Mouse (Mus musculus): ENCODE results near the gene Cdh26. TPM values are rescaled to one million over a fixed set of nuclear protein-coding genes. Genes with fewer than 3 reads are reported as not detected.

Cdh26 gene
- polyA plus RNA-seq, 1 experiment from 2014 or later = 0.13 TPM

DNA sequence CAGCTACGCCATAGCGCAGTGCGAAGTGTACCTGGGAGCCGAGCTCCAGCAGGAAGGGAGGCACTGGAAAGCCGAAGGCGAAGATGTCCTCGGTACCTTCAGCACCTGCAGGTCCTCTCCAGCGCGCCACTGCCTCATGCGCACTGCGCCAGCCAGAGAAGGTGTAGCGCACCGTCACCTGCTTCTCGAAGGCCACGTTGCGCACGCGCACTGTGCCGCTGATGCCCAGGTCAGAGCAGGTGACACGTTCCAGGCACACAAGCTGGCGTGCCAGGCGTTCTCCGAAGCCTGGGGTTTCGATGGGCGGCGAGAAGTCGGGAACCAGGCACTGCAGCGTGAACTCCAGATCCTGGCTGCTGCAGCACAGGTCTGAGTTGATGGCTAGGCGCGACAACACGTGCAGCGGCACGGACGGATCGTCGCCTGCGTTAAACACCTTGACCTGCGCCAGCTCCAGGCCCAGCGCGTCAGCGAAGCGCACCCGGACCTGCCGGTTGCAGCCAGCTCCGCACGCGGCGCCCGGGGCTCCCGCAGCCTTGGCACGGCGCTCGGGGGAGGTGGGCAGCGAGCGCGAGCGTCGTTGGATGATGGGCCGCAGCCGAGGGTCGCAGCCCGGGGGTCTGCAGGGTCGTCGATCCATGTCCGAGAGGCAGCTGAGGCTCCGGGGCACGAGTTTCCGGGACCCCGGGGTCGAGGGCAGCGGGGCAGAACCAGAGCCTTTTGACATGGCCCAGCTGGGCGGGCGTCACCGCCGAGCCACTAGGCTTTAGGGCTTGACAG lies 16.7 kb upstream of the Cdh26 start:
- Histone ChIP-seq H3K4me3 (ENCODE audit: low read depth, low read length) (peak overlapping the region; percentile 61), H3K36me3 (replicated peaks; ENCODE audit: insufficient read depth, low read length) (no peaks in the 10 kb centered on the region), H3K9me3 (ENCODE audit: low read length) (no peaks in the 10 kb centered on the region), H3K27me3 (ENCODE audit: insufficient read depth, low read length) (peaks cover 26% of the 10 kb centered on the region), H3K4me2 (ENCODE audit: low read depth, low read length) (peak overlapping the region; percentile 85), H3K9ac (replicated peaks) (peak overlapping the region; percentile 57), H3K4me1 (ENCODE audit: insufficient read depth) (peaks cover 14% of the 10 kb centered on the region), H3K27ac (ENCODE audit: low read depth) (peak overlapping the region; percentile 76)
- TF ChIP-seq EP300 (IDR thresholded peaks at IDR 0.05; ENCODE audit: low read depth) = no peak
- no peak for TF ChIP-seq CTCF (IDR thresholded peaks at IDR 0.05; ENCODE audit: low read depth)
- DNase-seq (no peak), ATAC-seq (no peak)
- WGBS (ENCODE audit: insufficient replicate concordance) = 15% methylated on average over 72 of the region's 75 CpGs

DNA sequence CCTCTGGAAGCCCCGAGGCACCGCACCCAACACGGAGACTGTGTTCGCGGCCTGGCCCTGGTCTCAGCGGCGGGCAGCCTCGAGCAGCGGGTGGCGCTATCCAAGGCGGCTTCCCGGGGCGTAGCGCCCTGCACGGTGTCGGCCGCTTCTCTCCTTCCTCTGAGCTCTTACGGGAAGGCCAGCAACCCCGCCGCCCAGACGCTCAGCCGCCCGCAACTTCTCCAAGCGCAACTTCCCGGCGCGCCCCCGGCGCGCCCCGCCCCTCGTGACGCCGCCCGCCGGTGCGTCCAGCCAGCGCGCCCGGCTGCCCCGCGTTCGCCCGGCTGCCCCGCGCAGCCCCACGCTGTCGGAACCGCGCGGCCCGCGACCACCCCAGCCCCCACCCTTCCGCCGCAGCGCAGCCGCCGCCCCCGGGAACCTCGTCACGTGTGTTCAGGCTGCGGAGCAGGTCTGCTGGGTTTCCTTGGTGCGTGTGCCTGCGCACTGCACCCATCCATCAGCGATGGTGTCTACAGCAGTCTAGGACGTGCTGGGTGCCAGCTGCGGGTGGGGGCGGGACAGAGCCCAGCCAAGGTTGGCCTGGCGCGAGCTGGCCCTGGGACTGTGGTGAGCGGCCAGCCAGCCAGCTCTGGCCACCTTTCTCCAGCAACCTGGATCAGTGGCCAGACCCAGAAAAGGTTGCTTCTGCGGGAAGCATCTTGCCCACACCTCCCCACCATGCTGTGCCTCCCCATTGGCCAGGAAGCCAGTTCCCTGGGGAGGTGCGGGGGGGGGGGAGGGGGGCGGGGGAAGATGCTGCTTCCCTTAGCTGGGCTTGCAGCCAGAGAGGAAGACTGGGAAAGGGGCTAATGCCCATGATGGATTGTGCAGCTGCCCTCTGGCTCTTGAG lies 15.8 kb upstream of the Cdh26 start, which contains the start of the genes Ppp1r3d and Fam217b:
Gene Ppp1r3d, minus strand, starts transcription at position 212 of the 889 bp plus-strand sequence.
Gene Fam217b, plus strand, starts transcription at position 264 of the 889 bp plus-strand sequence.
- H3K9ac ChIP-seq (replicated peaks) = peak within 1 kb of the TSS; percentile 57
- peaks cover 14% of the 10 kb centered on the region for H3K4me1 ChIP-seq (ENCODE audit: insufficient read depth)
- H3K4me3 ChIP-seq (ENCODE audit: low read depth, low read length) = peak within 1 kb of the TSS; percentile 61
- under 1% methylated on average over 65 of the region's 74 CpGs for WGBS (ENCODE audit: insufficient replicate concordance)
- TF ChIP-seq CTCF (IDR thresholded peaks at IDR 0.05; ENCODE audit: low read depth) = no peak; the same call in 1 of the 2 replicates
- TF ChIP-seq EP300 (IDR thresholded peaks at IDR 0.05; ENCODE audit: low read depth) = no peak
- ATAC-seq (peak; percentile 66), DNase-seq (peak; percentile 70)
- peaks cover 26% of the 10 kb centered on the region for H3K27me3 ChIP-seq (ENCODE audit: insufficient read depth, low read length)
- H3K9me3 ChIP-seq (ENCODE audit: low read length) = no peaks in the 10 kb centered on the region
- H3K27ac ChIP-seq (ENCODE audit: low read depth) = peak within 1 kb of the TSS; percentile 76
- no peaks in the 10 kb centered on the region for H3K36me3 ChIP-seq (replicated peaks; ENCODE audit: insufficient read depth, low read length)
- peak within 1 kb of the TSS; percentile 85 for H3K4me2 ChIP-seq (ENCODE audit: low read depth, low read length)

GRCm38 (mm10) chr2:178415150-178415448 lies 15.2 kb upstream of the Cdh26 start:
- H3K4me3 ChIP-seq (ENCODE audit: low read depth, low read length) = peak overlapping the region; percentile 61
- peaks cover 26% of the 10 kb centered on the region for H3K27me3 ChIP-seq (ENCODE audit: insufficient read depth, low read length)
- WGBS (ENCODE audit: insufficient replicate concordance) = 33% methylated on average over 3 of the region's 3 CpGs
- peak overlapping the region; percentile 85 for H3K4me2 ChIP-seq (ENCODE audit: low read depth, low read length)
- H3K9ac ChIP-seq (replicated peaks) = no peak overlapping the region
- H3K4me1 ChIP-seq (ENCODE audit: insufficient read depth) = peaks cover 14% of the 10 kb centered on the region
- TF ChIP-seq CTCF (IDR thresholded peaks at IDR 0.05; ENCODE audit: low read depth) = no peak
- no peak for TF ChIP-seq EP300 (IDR thresholded peaks at IDR 0.05; ENCODE audit: low read depth)
- ATAC-seq (no peak), DNase-seq (no peak)
- no peaks in the 10 kb centered on the region for H3K9me3 ChIP-seq (ENCODE audit: low read length)
- H3K36me3 ChIP-seq (replicated peaks; ENCODE audit: insufficient read depth, low read length) = no peaks in the 10 kb centered on the region
- no peak overlapping the region for H3K27ac ChIP-seq (ENCODE audit: low read depth)

- H3K9ac ChIP-seq (replicated peaks) = no peak overlapping the region
- 0 out of 2 replicates have a peak overlapping the region, but pooled peaks have one; percentile 19 for H3K4me3 ChIP-seq (ENCODE audit: low read depth, low read length)
- H3K27ac ChIP-seq (ENCODE audit: low read depth) = peak overlapping the region; percentile 57
- no peaks in the 10 kb centered on the region for H3K36me3 ChIP-seq (replicated peaks; ENCODE audit: insufficient read depth, low read length)
- 35% methylated on average over 13 of the region's 13 CpGs for WGBS (ENCODE audit: insufficient replicate concordance)
- H3K27me3 ChIP-seq (ENCODE audit: insufficient read depth, low read length) = peaks cover 24% of the 10 kb centered on the region
- no peak for TF ChIP-seq CTCF (IDR thresholded peaks at IDR 0.05; ENCODE audit: low read depth)
- peak; percentile 53; the same call in 1 of the 2 replicates for TF ChIP-seq EP300 (IDR thresholded peaks at IDR 0.05; ENCODE audit: low read depth)
- ATAC-seq = peak; percentile 53
- DNase-seq = peak; percentile 42
- peaks cover 14% of the 10 kb centered on the region for H3K4me1 ChIP-seq (ENCODE audit: insufficient read depth)
- peak overlapping the region; percentile 85 for H3K4me2 ChIP-seq (ENCODE audit: low read depth, low read length)
- H3K9me3 ChIP-seq (ENCODE audit: low read length) = no peaks in the 10 kb centered on the region
Observed at GRCm38 (mm10) chr2:178416427-178416826, 13.9 kb upstream of the Cdh26 start.

DNA sequence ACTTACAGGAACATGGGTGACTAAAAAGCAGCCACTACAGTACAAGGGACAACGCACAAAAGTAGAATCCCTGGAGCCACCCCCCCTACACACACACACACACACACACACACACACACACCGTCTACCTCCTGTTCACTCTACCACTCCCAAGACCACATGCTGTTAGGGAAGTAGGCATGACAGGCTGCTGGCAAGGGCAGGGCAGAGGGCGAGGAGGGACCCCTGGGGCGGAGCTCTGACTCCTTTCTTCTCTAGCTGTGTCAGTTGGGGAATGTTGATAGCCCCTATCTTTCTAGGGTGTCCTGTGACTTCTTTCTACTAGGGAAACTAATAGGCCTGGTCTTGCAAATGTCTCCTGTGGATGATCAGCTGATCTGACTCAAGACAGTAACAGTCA lies 13.4 kb upstream of the Cdh26 start:
- TF ChIP-seq CTCF (IDR thresholded peaks at IDR 0.05; ENCODE audit: low read depth) = no peak
- no peak for TF ChIP-seq EP300 (IDR thresholded peaks at IDR 0.05; ENCODE audit: low read depth)
- Histone ChIP-seq H3K9ac (replicated peaks) (no peak overlapping the region), H3K9me3 (ENCODE audit: low read length) (no peaks in the 10 kb centered on the region), H3K36me3 (replicated peaks; ENCODE audit: insufficient read depth, low read length) (no peaks in the 10 kb centered on the region), H3K27ac (ENCODE audit: low read depth) (peak overlapping the region; percentile 30), H3K4me3 (ENCODE audit: low read depth, low read length) (no peak overlapping the region), H3K27me3 (ENCODE audit: insufficient read depth, low read length) (peaks cover 22% of the 10 kb centered on the region), H3K4me1 (ENCODE audit: insufficient read depth) (peaks cover 14% of the 10 kb centered on the region), H3K4me2 (ENCODE audit: low read depth, low read length) (no peak overlapping the region)
- WGBS (ENCODE audit: insufficient replicate concordance) = 44% methylated on average over 4 of the region's 4 CpGs
- peak; percentile 22 for DNase-seq
- ATAC-seq = peak; percentile 50

GRCm38 (mm10) chr2:178420576-178420975 lies 9.8 kb upstream of the Cdh26 start:
- Histone ChIP-seq H3K27ac (ENCODE audit: low read depth) (no peak overlapping the region), H3K27me3 (ENCODE audit: insufficient read depth, low read length) (no peaks in the 10 kb centered on the region), H3K36me3 (replicated peaks; ENCODE audit: insufficient read depth, low read length) (no peaks in the 10 kb centered on the region), H3K9ac (replicated peaks) (no peak overlapping the region), H3K4me2 (ENCODE audit: low read depth, low read length) (no peak overlapping the region), H3K9me3 (ENCODE audit: low read length) (no peaks in the 10 kb centered on the region), H3K4me3 (ENCODE audit: low read depth, low read length) (no peak overlapping the region), H3K4me1 (ENCODE audit: insufficient read depth) (peaks cover 3% of the 10 kb centered on the region)
- no peak for TF ChIP-seq CTCF (IDR thresholded peaks at IDR 0.05; ENCODE audit: low read depth)
- TF ChIP-seq EP300 (IDR thresholded peaks at IDR 0.05; ENCODE audit: low read depth) = no peak
- no peak for ATAC-seq
- DNase-seq = peak; percentile 10
- WGBS (ENCODE audit: insufficient replicate concordance) = 79% methylated on average over 9 of the region's 9 CpGs

Data from liver, postnatal 0 days (tissue).